Mouse (Mus musculus) erythroblast, embryonic 14.5 days (primary cell): ENCODE measurements at regions not wholly inside any gene's neighbourhood (a gene's known extent, or its start where the extent isn't known, plus 50 kb on each side); places are given as distances from the start of the nearest gene placed in this dataset.

Source experiments
- H3K27me3 ChIP-seq: 2 replicates; pipeline ENCODE4 v1.6.1; 2012; ENCODE audit warnings: inconsistent platforms; ENCODE audit not compliant: control insufficient read depth
- H3K36me3 ChIP-seq: 2 replicates; pipeline ENCODE4 v1.6.1; 2012; ENCODE audit warnings: mild to moderate bottlenecking, inconsistent platforms; ENCODE audit not compliant: control insufficient read depth
- H3K4me1 ChIP-seq: 2 replicates; pipeline ENCODE4 v1.6.1; 2012; ENCODE audit warnings: inconsistent platforms; ENCODE audit not compliant: control insufficient read depth
- H3K4me3 ChIP-seq: replicated peaks from 2 replicates; pipeline ENCODE3; 2012; ENCODE audit warnings: moderate library complexity, mild to moderate bottlenecking, inconsistent platforms
- H3K9me3 ChIP-seq: 2 replicates; pipeline ENCODE4 v1.6.1; 2012; ENCODE audit warnings: low read length, inconsistent platforms, mixed read lengths; ENCODE audit not compliant: control insufficient read depth
- GATA1 ChIP-seq: IDR thresholded peaks from 2 replicates; pipeline ENCODE4 v1.6.1; 2012; ENCODE audit warnings: low read length, inconsistent platforms, mixed read lengths
- TAL1 ChIP-seq: IDR thresholded peaks from 3 replicates; pipeline ENCODE4 v1.6.1; 2012; ENCODE audit warnings: low read length, inconsistent platforms, mixed read lengths

- Histone ChIP-seq H3K4me3 (no peak overlapping the region), H3K36me3 (no peaks in the 10 kb centered on the region), H3K4me1 (no peaks in the 10 kb centered on the region), H3K9me3 (no peaks in the 10 kb centered on the region), H3K27me3 (peaks cover under 1% of the 10 kb centered on the region; the same call in 1 of the 2 replicates)
- TF ChIP-seq GATA1: no peak
- TF ChIP-seq TAL1: no peak
Measured at GRCm38 (mm10) chr6:31283973-31284372, 114.6 kb upstream of the Mkln1 start.

- Histone ChIP-seq H3K4me3 (no peak overlapping the region), H3K27me3 (peaks cover 2% of the 10 kb centered on the region; the same call in 1 of the 2 replicates), H3K36me3 (no peaks in the 10 kb centered on the region), H3K4me1 (no peaks in the 10 kb centered on the region), H3K9me3 (no peaks in the 10 kb centered on the region)
- TF ChIP-seq TAL1: no peak
- TF ChIP-seq GATA1: no peak
Measured at GRCm38 (mm10) chr6:31284390-31284789, 114.1 kb upstream of the Mkln1 start.

GRCm38 (mm10) chr6:31285064-31285463 lies 113.5 kb upstream of the Mkln1 start:
- H3K4me3 ChIP-seq: no peak overlapping the region
- H3K4me1 ChIP-seq: no peaks in the 10 kb centered on the region
- H3K9me3 ChIP-seq: no peaks in the 10 kb centered on the region
- no peaks in the 10 kb centered on the region for H3K36me3 ChIP-seq
- peaks cover 2% of the 10 kb centered on the region; the same call in 1 of the 2 replicates for H3K27me3 ChIP-seq
- TF ChIP-seq GATA1 (no peak), TAL1 (no peak)

DNA sequence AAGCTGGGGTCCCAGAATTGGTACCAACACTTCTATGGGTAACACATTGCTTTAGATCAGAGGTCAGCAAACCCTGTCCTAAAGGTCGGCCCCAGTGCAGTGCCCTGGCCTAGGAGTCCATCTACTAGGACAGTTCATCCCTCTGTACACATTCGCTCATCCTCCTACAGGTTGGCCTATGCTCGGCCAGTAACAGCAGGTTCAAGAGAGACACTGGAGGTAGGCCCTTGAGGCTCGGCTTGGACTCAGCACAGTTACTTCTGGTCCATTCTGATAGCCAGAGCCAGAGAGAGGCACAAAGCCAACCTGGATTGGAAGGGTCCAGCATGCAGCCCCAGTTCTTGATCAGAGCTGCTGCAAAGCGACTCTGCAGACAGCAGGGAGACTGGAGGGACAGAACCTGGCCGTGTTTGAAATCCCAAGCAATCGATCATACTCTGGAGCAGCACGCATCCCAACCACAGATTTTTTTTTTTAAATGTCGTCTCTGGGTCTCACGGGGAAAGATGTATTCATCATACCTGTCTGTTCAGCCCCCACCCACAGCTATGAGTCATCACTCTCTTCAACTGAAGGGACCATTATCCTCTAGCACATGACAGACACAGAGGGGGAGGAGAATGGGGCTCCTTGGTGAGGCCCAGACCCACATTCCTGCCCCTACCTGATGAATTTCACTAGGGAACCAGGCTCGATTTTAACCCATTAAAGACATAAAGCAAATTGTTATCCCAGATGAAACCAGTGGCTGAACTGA lies 112.4 kb upstream of the Mkln1 start:
- Histone ChIP-seq H3K4me3 (no peak overlapping the region), H3K9me3 (no peaks in the 10 kb centered on the region), H3K36me3 (no peaks in the 10 kb centered on the region), H3K4me1 (no peaks in the 10 kb centered on the region), H3K27me3 (peaks cover 2% of the 10 kb centered on the region; the same call in 1 of the 2 replicates)
- TF ChIP-seq TAL1 (no peak), GATA1 (no peak)

- TF ChIP-seq GATA1 (no peak), TAL1 (no peak)
- no peaks in the 10 kb centered on the region for H3K36me3 ChIP-seq
- H3K4me1 ChIP-seq: no peaks in the 10 kb centered on the region
- no peaks in the 10 kb centered on the region for H3K9me3 ChIP-seq
- no peak overlapping the region for H3K4me3 ChIP-seq
- peaks cover 2% of the 10 kb centered on the region; the same call in 1 of the 2 replicates for H3K27me3 ChIP-seq
Measured at GRCm38 (mm10) chr6:31287176-31287575, 111.4 kb upstream of the Mkln1 start.

DNA sequence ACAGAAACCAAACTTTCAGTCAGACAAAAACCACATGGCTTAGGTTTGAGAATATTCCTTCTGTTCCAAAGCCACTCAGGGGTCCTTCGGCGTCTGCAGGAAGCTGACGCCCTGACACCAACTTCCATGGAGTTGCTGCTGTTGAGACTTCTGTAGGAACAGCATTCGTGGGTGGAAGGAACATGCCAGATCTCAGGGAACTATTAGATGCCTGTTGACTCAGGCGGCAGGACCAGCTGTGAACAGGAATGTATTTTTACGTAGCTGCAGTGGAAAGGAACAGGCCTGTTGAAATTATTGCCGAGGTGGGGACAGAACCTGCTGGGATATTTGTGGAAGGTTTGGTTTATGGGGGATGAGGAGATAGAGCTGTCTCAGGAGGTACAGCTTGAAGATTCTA lies 110.8 kb upstream of the Mkln1 start:
- no peaks in the 10 kb centered on the region for H3K9me3 ChIP-seq
- TF ChIP-seq GATA1 (no peak), TAL1 (no peak)
- H3K36me3 ChIP-seq: no peaks in the 10 kb centered on the region
- H3K27me3 ChIP-seq: peaks cover 2% of the 10 kb centered on the region; the same call in 1 of the 2 replicates
- no peak overlapping the region for H3K4me3 ChIP-seq
- H3K4me1 ChIP-seq: no peaks in the 10 kb centered on the region

DNA sequence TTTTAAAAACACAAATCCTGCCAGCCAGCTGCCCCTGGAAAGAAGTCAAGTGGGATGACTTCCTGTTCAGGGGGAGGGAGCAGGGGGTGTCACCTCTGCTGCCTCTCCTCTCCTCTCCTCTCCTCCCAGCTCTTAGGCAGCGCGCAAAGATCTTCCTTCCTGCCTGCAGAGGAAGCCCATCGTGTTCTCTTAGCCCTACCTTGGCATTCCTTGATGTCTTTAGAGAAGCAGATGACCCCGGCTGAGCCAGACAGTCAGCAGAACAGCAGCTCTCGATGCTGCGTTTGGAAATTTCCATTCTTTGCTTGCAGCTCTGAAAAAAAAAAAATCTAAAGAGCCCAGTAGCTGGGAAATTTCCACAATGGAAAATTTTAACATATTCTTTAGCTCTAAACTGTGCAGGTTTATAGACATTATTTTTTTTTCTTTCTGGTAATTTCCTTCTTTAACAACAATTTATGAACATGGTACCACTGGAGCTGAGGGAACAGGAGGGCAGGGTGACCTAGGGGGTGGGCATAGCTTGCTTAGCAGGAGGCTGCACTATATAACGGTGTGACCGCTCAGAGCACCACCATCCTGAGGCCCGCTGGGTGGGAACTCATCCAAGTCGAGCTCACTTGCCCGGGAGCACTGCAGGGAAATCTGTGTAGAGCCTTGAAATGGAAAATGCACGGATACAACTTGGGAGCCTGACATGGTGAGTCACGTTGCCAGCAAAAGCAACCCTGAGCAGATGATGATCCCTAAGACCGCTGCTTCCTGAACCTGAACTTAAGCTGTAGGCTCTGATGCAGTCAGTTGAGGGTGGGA lies 109.9 kb upstream of the Mkln1 start:
- Histone ChIP-seq H3K36me3 (no peaks in the 10 kb centered on the region), H3K4me3 (no peak overlapping the region), H3K9me3 (no peaks in the 10 kb centered on the region), H3K27me3 (peaks cover 2% of the 10 kb centered on the region; the same call in 1 of the 2 replicates), H3K4me1 (no peaks in the 10 kb centered on the region)
- TF ChIP-seq TAL1: no peak
- TF ChIP-seq GATA1: no peak

DNA sequence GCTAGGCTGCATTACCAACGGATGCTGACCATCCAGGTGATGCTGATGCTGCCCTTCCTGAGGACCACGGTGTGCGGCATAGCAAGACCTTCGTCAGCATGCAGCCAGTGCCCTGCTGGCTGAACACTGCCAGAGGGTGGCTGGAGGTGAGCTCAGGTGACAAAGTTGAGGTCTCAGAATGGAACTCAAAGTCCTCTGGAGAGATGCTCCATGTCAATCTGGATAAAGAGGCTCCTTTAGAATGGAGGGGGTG lies 109.4 kb upstream of the Mkln1 start:
- no peaks in the 10 kb centered on the region for H3K36me3 ChIP-seq

GRCm38 (mm10) chr6:31292081-31292480 lies 106.5 kb upstream of the Mkln1 start:
- Histone ChIP-seq H3K27me3 (peaks cover 2% of the 10 kb centered on the region; the same call in 1 of the 2 replicates), H3K4me3 (no peak overlapping the region), H3K4me1 (no peaks in the 10 kb centered on the region), H3K9me3 (no peaks in the 10 kb centered on the region), H3K36me3 (no peaks in the 10 kb centered on the region)
- no peak for TF ChIP-seq GATA1
- no peak for TF ChIP-seq TAL1

More for the DNA sequence above, 109.4 kb upstream of the Mkln1 start:
- TF ChIP-seq TAL1 (no peak), GATA1 (no peak)
- Histone ChIP-seq H3K9me3 (no peaks in the 10 kb centered on the region), H3K27me3 (peaks cover 2% of the 10 kb centered on the region; the same call in 1 of the 2 replicates), H3K4me3 (no peak overlapping the region), H3K4me1 (no peaks in the 10 kb centered on the region)
